Mouse (Mus musculus) retina, adult 2 months (tissue): ENCODE measurements around the gene Fndc11.

Experiments
- DNase-seq: peaks from one replicate; pipeline ENCODE4 v3.0.0-alpha.2; 2012; ENCODE audit warnings: low read depth, low spot score

Fndc11 gene

DNA sequence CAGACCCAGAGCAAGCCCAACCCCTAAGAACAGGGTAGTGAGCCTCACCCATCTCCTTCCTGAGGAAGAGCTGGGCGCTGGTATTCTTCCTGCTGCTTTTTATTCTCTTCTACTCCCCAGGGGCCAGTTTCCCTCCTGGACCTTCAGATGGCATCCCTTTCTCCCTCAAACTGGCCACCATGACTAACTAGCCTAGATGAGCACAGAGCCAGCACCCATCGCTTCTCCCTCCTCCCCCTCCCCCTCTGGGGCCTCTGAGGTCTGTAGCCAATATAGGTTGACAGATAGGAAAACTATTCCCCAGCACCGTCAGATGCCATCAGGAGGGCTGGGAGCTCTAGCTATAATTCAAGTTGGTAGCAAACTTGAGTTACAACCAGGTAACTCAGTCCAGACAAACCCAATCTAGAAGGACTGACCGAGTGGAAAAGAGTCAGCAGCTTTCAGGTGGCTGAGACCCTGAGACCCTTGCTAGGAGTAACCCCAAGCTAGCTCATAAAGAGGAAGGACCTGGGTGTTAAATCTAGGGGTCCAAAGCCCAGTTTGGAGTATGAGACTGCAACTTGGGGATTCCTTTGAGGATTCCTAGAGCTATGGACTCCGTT lies 830 bp upstream of the Fndc11 start:
- DNase-seq = no peak

- no peak for DNase-seq
Observed at GRCm38 (mm10) chr2:181220361-181220760, 548 bp downstream of the Fndc11 start.

DNA sequence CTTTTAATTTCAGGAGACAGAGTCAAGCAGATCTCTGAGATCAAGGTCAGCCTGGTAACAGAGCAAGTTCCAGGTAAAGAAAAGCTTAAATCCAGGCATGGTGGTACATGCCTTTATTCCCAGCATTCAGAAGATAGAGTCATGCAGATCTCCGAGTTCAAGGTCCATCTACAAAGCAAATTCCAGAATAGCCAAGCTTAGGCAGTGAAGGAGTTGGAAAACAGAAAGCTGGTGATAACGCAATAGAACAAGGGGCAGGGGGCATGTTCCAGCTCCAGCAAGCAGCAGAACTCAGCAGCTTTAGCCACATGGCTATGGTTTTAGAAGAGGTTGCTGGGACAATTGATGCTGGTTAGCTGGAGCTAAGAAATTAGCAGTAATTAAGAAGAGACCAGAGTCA lies 5.2 kb downstream of the Fndc11 start:
- no peak for DNase-seq

GRCm38 (mm10) chr2:181227122-181227521 lies 7.3 kb downstream of the Fndc11 start:
- DNase-seq = no peak

DNA sequence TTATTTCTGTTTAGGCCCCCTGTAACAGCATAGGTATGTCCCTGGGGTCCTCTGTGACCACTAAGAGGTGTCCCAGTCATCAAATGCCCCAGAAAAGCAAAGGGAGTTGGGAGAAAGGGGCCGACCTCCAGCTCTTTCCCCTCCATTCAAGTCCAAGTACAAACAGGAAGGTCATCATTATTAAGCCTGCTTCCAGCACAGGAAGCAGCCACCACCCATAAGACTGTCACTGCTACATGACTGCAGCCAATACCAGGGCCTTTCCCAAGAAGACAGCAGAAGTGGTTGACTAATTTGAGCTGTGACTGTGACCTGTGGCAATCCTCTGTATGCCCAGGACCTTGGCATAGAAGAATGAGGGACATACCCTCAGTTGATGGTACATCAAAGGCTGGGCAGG lies 8.5 kb downstream of the Fndc11 start:
- no peak for DNase-seq

DNA sequence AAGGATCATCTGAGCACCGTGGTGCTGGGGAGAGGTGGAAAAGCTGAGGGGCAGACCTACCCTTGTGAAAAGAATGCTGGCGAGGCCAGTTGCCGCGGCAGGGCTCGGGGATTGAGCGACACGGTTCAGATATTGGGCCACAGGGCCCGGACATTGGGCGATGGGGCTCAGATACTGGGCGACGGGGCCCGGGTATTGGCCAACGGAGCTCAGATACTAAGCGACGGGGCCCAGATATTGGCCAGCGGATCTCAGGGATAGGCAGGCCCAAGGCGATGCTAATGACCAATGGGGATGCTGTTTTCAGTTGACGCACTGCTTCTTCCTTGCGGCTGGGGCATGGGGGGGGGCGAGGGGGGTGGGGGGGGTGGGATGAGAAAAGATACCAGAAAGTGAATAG lies 11.4 kb downstream of the Fndc11 start:
- no peak for DNase-seq

GRCm38 (mm10) chr2:181233443-181233842 lies 13.6 kb downstream of the Fndc11 start:
- DNase-seq = no peak

- no peak for DNase-seq
Observed at GRCm38 (mm10) chr2:181234680-181235079, 14.9 kb downstream of the Fndc11 start.

DNA sequence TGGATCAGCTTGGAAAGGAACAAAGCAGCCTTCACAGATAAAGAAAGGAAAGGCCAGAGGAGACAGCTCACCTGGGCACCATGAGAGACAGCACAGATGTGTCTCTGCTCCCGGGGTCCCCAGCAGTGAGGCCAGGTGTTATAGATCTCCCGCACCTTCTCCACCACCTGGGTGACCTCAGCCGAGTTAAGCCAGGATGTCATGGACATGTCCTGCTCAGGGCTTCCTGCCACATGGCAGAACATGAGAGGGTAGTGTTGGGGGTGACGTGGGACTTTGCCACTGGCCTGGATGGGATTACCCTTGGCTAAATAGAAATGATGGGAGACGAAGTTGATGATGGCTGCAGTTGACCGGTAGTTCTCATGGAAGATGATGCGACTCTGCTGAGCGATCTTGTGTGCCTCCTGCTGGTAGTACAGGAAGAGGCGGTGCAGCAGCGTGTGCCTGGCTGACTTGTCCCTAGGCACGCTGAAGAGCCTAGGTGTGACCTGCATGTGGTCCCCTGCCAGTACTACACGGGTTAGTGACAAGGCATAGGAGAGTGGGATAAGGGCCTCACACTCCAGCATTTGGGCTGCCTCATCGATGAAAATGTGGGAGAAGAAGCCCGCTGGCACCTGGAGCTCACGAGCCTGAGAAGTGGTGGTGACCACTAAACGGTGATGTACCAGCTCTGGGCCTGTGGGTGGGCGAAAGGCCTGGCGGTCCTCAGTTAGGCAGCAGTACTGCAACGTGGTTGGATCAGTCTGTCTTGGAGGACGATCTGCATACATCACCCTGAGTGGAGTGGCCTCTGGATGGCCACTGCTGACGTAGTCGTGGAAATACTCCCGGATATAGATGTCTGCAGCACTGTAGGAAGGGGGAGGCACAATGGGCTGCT lies 16.1 kb downstream of the Fndc11 start:
- no peak for DNase-seq

GRCm38 (mm10) chr2:181237251-181238014 lies 17.6 kb downstream of the Fndc11 start:
- no peak for DNase-seq

- no peak for DNase-seq
Observed at GRCm38 (mm10) chr2:181238091-181238610, 18.3 kb downstream of the Fndc11 start.

DNA sequence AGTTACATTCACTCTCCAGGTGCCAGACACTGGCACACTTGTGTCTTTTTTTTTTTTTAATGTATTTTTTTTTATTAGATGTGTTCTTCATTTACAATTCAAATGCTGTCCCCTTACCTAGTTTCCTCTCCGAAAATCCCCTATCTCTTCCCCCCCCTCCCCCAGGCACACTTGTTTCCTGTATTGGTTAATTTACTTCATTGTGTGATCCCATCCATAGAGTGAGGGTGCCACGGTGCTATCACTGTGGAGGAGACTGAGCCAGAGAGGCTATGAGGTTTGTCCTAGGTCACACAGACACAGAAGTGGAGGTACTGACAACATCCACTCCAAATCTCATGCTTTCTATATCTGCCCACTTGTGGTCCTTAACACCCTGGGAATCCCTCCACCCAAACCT lies 19.0 kb downstream of the Fndc11 start:
- no peak for DNase-seq

- no peak for DNase-seq
Observed at GRCm38 (mm10) chr2:181239261-181239660, 19.4 kb downstream of the Fndc11 start.

GRCm38 (mm10) chr2:181240806-181241440 lies 21.1 kb downstream of the Fndc11 start:
- DNase-seq = no peak

GRCm38 (mm10) chr2:181241602-181242313 lies 21.9 kb downstream of the Fndc11 start, which contains the start of gene Helz2:
Gene Helz2, minus strand, starts transcription at chr2:181242027.
- no peak for DNase-seq

DNA sequence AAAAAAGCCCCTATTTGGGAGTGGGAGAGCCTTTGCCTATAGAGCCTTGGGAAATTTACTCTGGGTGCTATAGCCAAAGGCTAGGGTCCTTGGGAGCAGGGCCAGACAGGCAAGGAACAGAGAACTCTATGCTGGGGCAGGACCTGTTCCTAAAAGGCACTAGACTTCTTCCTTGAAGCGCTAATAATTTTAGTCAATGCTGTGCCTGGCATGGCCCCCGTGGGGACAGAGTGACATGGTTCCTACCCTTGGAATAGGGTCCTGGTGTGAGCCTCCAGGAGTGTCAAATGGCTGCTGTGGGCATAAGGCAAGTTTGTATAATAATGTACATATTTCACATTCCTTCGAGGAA lies 22.5 kb downstream of the Fndc11 start:
- DNase-seq = no peak

DNA sequence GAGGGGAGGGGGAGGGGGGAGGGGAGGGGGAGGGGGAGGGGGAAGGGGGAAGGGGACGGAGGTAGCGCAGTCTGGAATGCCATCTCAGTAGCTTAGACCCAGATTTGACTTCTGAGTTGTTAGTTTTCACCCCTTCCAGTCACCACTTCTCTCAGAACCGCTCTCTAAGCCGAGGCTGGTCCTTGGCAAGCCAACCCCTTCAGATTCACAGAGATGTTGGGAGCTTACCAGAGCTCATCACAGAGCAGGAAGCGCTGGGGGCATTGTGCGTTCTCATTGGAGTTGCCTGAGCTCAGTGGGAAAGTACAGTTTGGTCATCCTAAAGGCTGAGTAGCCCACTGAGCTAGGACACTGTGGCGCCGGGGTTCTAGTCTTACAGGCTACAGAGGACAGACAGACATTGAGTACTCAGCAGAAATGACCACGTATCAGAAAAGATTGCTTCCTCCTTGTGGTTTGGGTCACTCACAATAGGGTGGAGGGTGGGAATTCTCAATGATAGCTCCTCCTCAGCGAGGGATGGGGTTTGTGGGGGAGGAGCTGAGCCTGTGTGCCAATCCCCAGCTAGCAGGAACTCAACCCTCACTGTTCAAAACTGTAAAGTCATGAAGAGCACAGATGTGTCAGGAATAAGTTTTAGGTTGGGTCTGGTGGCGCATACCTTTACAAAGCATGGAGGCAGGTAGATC lies 24.0 kb downstream of the Fndc11 start:
- DNase-seq = no peak

DNA sequence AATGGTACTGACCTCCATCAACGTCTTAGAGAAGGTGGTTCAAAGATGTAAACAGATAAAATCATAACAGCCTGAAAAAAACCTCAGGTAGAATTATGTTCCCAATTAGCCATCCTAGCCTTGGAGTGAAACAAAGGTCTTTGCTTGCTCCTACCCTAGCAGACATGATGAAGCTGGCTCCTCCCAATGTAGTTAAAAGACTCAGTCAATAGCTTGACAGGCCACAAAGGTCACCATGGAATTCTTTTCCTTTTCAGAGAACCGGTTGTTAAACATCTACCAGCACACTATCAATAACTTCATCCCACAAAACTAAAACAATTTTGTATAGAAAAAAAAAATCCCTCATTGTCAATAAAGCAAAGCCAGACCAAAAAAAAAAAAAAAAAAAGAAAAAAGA lies 25.2 kb downstream of the Fndc11 start:
- DNase-seq = no peak

- no peak for DNase-seq
Observed at GRCm38 (mm10) chr2:181249217-181249616, 29.4 kb downstream of the Fndc11 start.

GRCm38 (mm10) chr2:181251841-181252240 lies 32.0 kb downstream of the Fndc11 start:
- DNase-seq = no peak
